Mouse (Mus musculus) midbrain, embryonic 11.5 days (tissue): ENCODE data around the gene Dbx2. TPM values are rescaled to one million over a fixed set of nuclear protein-coding genes. Genes with fewer than 3 reads are reported as not detected.
A peak's percentile ranks its signal among the peaks of the same experiment; 100 is the strongest.

Experiments used
- ATAC-seq: fragments of 200-750 bp; cut with Nextera tagmentation; 2 replicates; pipeline ENCODE4 v1.8.0; 2017; ENCODE audit warnings: moderate TSS enrichment, moderate library complexity; ENCODE audit not compliant: low FRiP score
- DNase-seq: peaks from one replicate; pipeline ENCODE4 v3.0.0; 2015; ENCODE audit warnings: low spot score; ENCODE audit errors: missing footprints
- H3K27ac ChIP-seq: fragments of 300-500 bp; sonication (generic); 2 replicates; pipeline ENCODE4 v1.5.1; 2014; ENCODE audit warnings: low read depth, low read length
- H3K27me3 ChIP-seq: fragments of 300-500 bp; sonication (generic); 2 replicates; pipeline ENCODE4 v1.6.1; 2014; ENCODE audit warnings: mild to moderate bottlenecking, low read length, moderate library complexity, mixed read lengths; ENCODE audit not compliant: control insufficient read depth, insufficient read depth
- H3K36me3 ChIP-seq: fragments of 300-500 bp; sonication (generic); 2 replicates; pipeline ENCODE4 v1.6.1; 2014; ENCODE audit warnings: mild to moderate bottlenecking, low read length, moderate library complexity, mixed read lengths; ENCODE audit not compliant: control insufficient read depth, insufficient read depth
- H3K4me1 ChIP-seq: fragments of 300-500 bp; sonication (generic); 2 replicates; pipeline ENCODE4 v1.6.1; 2014; ENCODE audit warnings: low read length; ENCODE audit not compliant: control insufficient read depth, insufficient read depth
- H3K4me2 ChIP-seq: fragments of 300-500 bp; sonication (generic); 2 replicates; pipeline ENCODE4 v1.6.1; 2014; ENCODE audit warnings: mild to moderate bottlenecking, moderate library complexity
- H3K4me3 ChIP-seq: fragments of 300-500 bp; sonication (generic); 2 replicates; pipeline ENCODE4 v1.5.1; 2014; ENCODE audit warnings: low read depth, low read length
- H3K9ac ChIP-seq: fragments of 300-500 bp; sonication (generic); 2 replicates; pipeline ENCODE4 v1.6.1; 2014; ENCODE audit warnings: low read length
- H3K9me3 ChIP-seq: fragments of 300-500 bp; sonication (generic); 2 replicates; pipeline ENCODE4 v1.6.1; 2016; ENCODE audit warnings: low read length; ENCODE audit not compliant: control insufficient read depth
- WGBS: fragments of 180-500 bp; shearing (Covaris S2); extraction: QIAGEN DNeasy Blood & Tissue Kit; methylation state at CpG from one replicate; pipeline ENCODE4 v1.1.7; 2014; 5-methylcytosine and 5-hydroxymethylcytosine counted together
- polyA plus RNA-seq: library from polyadenylated mRNA; unstranded; fragments of >200 nt; fragmentation: Nextera tagmentation; extraction: Ambion mirVana; gene quantifications from 2 replicates; pipeline ENCODE4 v1.2.1, GENCODE M21; 2014

The Dbx2 gene
- polyA plus RNA-seq, result 3.0 and 4.0 TPM in 2 replicates

DNA sequence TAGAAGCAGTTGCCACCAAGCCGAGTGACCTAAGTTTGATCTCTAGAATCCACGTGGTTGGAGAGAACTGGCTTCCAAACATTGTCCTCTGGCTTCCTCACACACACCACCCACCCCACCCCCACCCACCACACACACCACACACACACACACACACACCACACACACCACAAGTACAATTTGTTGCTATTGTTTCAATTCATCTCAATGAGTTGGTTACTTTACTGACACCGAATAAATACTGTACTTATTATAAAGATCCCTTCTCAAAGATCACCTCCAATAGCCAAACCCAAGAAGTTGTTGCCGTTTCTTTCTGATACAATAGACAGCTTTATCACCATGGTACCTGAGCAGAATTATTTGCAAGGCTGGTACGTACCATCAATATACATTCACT, at the start of gene Dbx2:
Gene Dbx2, minus strand, starts transcription at position 101 of the 400 bp plus-strand sequence.
- peak; percentile 74 for DNase-seq
- Histone ChIP-seq H3K27ac (no peak within 1 kb of the TSS), H3K27me3 (peaks cover 47% of the 10 kb centered on the region), H3K4me3 (no peak within 1 kb of the TSS), H3K36me3 (no peaks in the 10 kb centered on the region), H3K4me2 (peak within 1 kb of the TSS; percentile 59), H3K9me3 (no peaks in the 10 kb centered on the region), H3K9ac (no peak within 1 kb of the TSS), H3K4me1 (peaks cover 6% of the 10 kb centered on the region; the same call in 1 of the 2 replicates)
- WGBS, result 82% methylated on average over 5 of the region's 5 CpGs
- no peak for ATAC-seq

DNA sequence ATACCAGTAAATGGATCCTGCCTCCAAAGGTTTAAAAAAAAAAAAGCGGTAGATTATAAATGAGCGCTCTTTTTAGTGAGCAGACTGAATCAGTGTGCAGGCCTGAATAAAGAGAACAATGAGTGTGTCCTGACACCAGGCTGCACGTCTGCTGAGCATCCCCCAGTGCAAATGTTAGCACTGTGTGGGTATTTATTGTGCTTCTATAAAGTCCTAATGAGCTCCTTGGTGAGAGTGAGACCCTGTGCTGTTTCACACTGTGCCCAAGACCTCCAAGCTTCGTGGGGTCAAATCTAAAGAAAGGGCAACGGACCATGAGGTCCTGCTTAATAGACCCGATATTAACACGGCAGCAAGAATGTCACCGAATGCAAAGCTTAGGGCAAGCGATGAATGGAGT, 46.4 kb upstream of the Dbx2 start:
- peaks cover 19% of the 10 kb centered on the region for H3K4me1 ChIP-seq
- no peaks in the 10 kb centered on the region for H3K9me3 ChIP-seq
- no peak overlapping the region for H3K4me3 ChIP-seq
- peak; percentile 89 for DNase-seq
- peaks cover 20% of the 10 kb centered on the region; the same call in 1 of the 2 replicates for H3K27me3 ChIP-seq
- H3K36me3 ChIP-seq, result no peaks in the 10 kb centered on the region
- no peak overlapping the region for H3K9ac ChIP-seq
- peak; percentile 82 for ATAC-seq
- H3K27ac ChIP-seq, result no peak overlapping the region
- 11% methylated on average over 9 of the region's 9 CpGs for WGBS
- peak overlapping the region; percentile 13; the same call in 1 of the 2 replicates for H3K4me2 ChIP-seq

DNA sequence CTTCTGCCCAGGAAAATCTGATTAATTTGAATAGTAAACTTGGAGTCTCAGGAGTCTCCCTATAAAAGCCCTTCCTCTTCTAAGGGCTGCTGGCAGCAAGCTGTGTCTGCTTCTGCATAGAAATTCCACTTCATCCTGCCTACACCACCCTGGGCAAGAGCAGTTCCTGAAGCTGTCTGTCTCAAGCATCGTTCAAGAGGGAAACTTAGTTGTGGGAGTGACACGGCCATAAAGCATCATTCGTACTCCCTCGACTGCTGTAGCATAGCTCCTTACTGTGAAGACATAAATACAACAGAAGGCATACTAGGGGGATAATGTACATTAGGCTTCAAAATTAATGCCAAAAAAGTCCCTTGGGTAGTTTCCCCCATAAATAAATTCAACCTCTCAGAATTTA, 45.8 kb upstream of the Dbx2 start:
- WGBS, result 11% methylated on average over 4 of the region's 4 CpGs
- no peak overlapping the region for H3K4me3 ChIP-seq
- no peaks in the 10 kb centered on the region for H3K36me3 ChIP-seq
- H3K9me3 ChIP-seq, result no peaks in the 10 kb centered on the region
- H3K27me3 ChIP-seq, result peaks cover 20% of the 10 kb centered on the region; the same call in 1 of the 2 replicates
- H3K27ac ChIP-seq, result no peak overlapping the region
- ATAC-seq (peak; percentile 40; the same call in 1 of the 2 replicates), DNase-seq (peak; percentile 90)
- H3K4me1 ChIP-seq, result peaks cover 19% of the 10 kb centered on the region
- H3K9ac ChIP-seq, result no peak overlapping the region; the same call in 1 of the 2 replicates
- H3K4me2 ChIP-seq, result peak overlapping the region; percentile 13; the same call in 1 of the 2 replicates

DNA sequence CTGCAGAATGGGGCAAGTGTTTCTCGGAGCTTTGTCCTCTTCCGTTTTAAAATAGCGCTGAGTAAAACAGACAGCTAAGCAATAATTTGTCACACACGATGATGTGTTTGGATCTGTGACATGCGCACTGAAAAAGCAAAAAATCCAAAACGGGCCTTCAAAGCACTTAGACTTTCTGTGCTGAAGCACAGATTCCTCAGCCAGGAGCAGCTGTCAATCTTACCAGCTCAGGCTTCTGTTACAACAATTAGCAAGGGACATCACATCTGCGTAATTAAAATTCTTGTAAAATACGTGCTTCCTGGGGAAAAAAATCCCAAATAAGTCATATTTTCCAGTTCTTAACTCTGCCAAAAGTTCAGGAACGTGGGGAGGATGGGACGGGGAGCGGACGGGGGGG, 43.6 kb upstream of the Dbx2 start:
- Histone ChIP-seq H3K4me3 (no peak overlapping the region), H3K4me2 (no peak overlapping the region), H3K9ac (no peak overlapping the region), H3K27me3 (peaks cover 12% of the 10 kb centered on the region; the same call in 1 of the 2 replicates), H3K27ac (no peak overlapping the region), H3K4me1 (peaks cover 19% of the 10 kb centered on the region), H3K9me3 (no peaks in the 10 kb centered on the region), H3K36me3 (no peaks in the 10 kb centered on the region)
- DNase-seq (peak; percentile 85), ATAC-seq (no peak)
- WGBS, result 79% methylated on average over 12 of the region's 12 CpGs

GRCm38 (mm10) chr15:95693759-95694158, 38.0 kb upstream of the Dbx2 start:
- H3K4me1 ChIP-seq, result peaks cover 9% of the 10 kb centered on the region
- no peak overlapping the region for H3K4me3 ChIP-seq
- no peaks in the 10 kb centered on the region for H3K36me3 ChIP-seq
- DNase-seq, result peak; percentile 61
- WGBS, result 90% methylated on average over 3 of the region's 3 CpGs
- ATAC-seq, result no peak
- no peaks in the 10 kb centered on the region for H3K9me3 ChIP-seq
- peaks cover 6% of the 10 kb centered on the region; the same call in 1 of the 2 replicates for H3K27me3 ChIP-seq
- no peak overlapping the region for H3K9ac ChIP-seq
- no peak overlapping the region for H3K27ac ChIP-seq
- H3K4me2 ChIP-seq, result no peak overlapping the region

- Histone ChIP-seq H3K4me3 (no peak overlapping the region), H3K27ac (no peak overlapping the region), H3K4me1 (peaks cover 9% of the 10 kb centered on the region), H3K27me3 (0 out of 2 replicates have a peak, but pooled peaks cover 2% of the 10 kb centered on the region), H3K4me2 (no peak overlapping the region; the same call in 1 of the 2 replicates), H3K9me3 (no peaks in the 10 kb centered on the region), H3K36me3 (no peaks in the 10 kb centered on the region), H3K9ac (no peak overlapping the region)
- WGBS, result 31% methylated on average over 8 of the region's 8 CpGs
- ATAC-seq (no peak), DNase-seq (no peak)
These were observed 35.8 kb upstream of the Dbx2 start for GRCm38 (mm10) chr15:95691594-95691993.

- Histone ChIP-seq H3K27ac (no peak overlapping the region), H3K9ac (no peak overlapping the region), H3K4me3 (no peak overlapping the region), H3K27me3 (0 out of 2 replicates have a peak, but pooled peaks cover 2% of the 10 kb centered on the region), H3K36me3 (no peaks in the 10 kb centered on the region), H3K4me2 (no peak overlapping the region), H3K9me3 (no peaks in the 10 kb centered on the region), H3K4me1 (peaks cover 9% of the 10 kb centered on the region)
- 15% methylated on average over 5 of the region's 5 CpGs for WGBS
- DNase-seq, result peak; percentile 85
- peak; percentile 40; the same call in 1 of the 2 replicates for ATAC-seq
These were observed 35.4 kb upstream of the Dbx2 start for GRCm38 (mm10) chr15:95691129-95691528.

GRCm38 (mm10) chr15:95682620-95683019, 26.9 kb upstream of the Dbx2 start:
- Histone ChIP-seq H3K4me1 (no peaks in the 10 kb centered on the region), H3K4me2 (no peak overlapping the region), H3K27me3 (no peaks in the 10 kb centered on the region), H3K9me3 (no peaks in the 10 kb centered on the region; the same call in 1 of the 2 replicates), H3K36me3 (no peaks in the 10 kb centered on the region), H3K9ac (no peak overlapping the region), H3K27ac (no peak overlapping the region), H3K4me3 (no peak overlapping the region)
- DNase-seq (peak; percentile 28), ATAC-seq (no peak)
- 77% methylated on average over 4 of the region's 4 CpGs for WGBS

- DNase-seq (no peak), ATAC-seq (no peak)
- Histone ChIP-seq H3K36me3 (no peaks in the 10 kb centered on the region), H3K4me1 (no peaks in the 10 kb centered on the region), H3K4me3 (no peak overlapping the region), H3K27me3 (no peaks in the 10 kb centered on the region), H3K4me2 (no peak overlapping the region), H3K27ac (no peak overlapping the region), H3K9ac (no peak overlapping the region), H3K9me3 (no peaks in the 10 kb centered on the region)
- WGBS, result 88% methylated on average over 4 of the region's 4 CpGs
These were observed 19.9 kb upstream of the Dbx2 start for GRCm38 (mm10) chr15:95675645-95676044.
